Mouse (Mus musculus) MEL (cell line): ENCODE results near the gene Igsf21. TPM values are rescaled to one million over a fixed set of nuclear protein-coding genes. Genes with fewer than 3 reads are reported as not detected.

Experiments
- DNase-seq: peaks from one replicate; pipeline ENCODE4 v3.0.0; 2011; ENCODE audit warnings: low read depth, low spot score
- H3K27ac ChIP-seq: 2 replicates; pipeline ENCODE4 v1.5.1; 2012; ENCODE audit warnings: low read depth, mild to moderate bottlenecking, control low read depth, low read length, moderate library complexity; ENCODE audit not compliant: control insufficient read depth
- H3K27me3 ChIP-seq, 2 experiments: fragments of 150-350 bp in 1 of 2; sonication (generic) in 1 of 2; 2 replicates each; pipeline ENCODE4 v1.6.1; 2012; ENCODE audit warnings: low read length in 2 of 2, mild to moderate bottlenecking in 2 of 2, improper control_type of control experiment in 1 of 2, moderate library complexity in 1 of 2; ENCODE audit not compliant: insufficient read depth in 2 of 2, control insufficient read depth in 1 of 2
- H3K36me3 ChIP-seq, 2 experiments: 2 replicates each; pipeline ENCODE4 v1.6.1; 2012 to 2014; ENCODE audit warnings: low read length in 2 of 2, improper control_type of control experiment in 1 of 2, inconsistent platforms in 1 of 2, mild to moderate bottlenecking in 1 of 2; ENCODE audit not compliant: insufficient read depth in 2 of 2, control insufficient read depth in 1 of 2
- H3K4me1 ChIP-seq, 2 experiments: fragments of 150-350 bp in 1 of 2; sonication (generic) in 1 of 2; 2 replicates each; pipeline ENCODE4 v1.6.1; 2012; ENCODE audit warnings: low read length in 2 of 2, improper control_type of control experiment in 1 of 2, mild to moderate bottlenecking in 1 of 2; ENCODE audit not compliant: insufficient read depth in 2 of 2, control insufficient read depth in 1 of 2
- H3K4me3 ChIP-seq, 2 experiments: fragments of 150-350 bp in 1 of 2; sonication (generic) in 1 of 2; 2 replicates each; pipeline ENCODE4 v1.5.1; 2012; ENCODE audit warnings: low read depth in 2 of 2, low read length in 2 of 2, mild to moderate bottlenecking in 2 of 2, moderate library complexity in 2 of 2, control low read depth in 1 of 2, improper control_type of control experiment in 1 of 2; ENCODE audit not compliant: control insufficient read depth in 1 of 2, insufficient read depth in 1 of 2
- H3K79me2 ChIP-seq: 2 replicates; pipeline ENCODE4 v1.6.1; 2012; ENCODE audit warnings: mild to moderate bottlenecking, low read length, moderate library complexity; ENCODE audit not compliant: control insufficient read depth, poor library complexity, insufficient read depth
- H3K9ac ChIP-seq: 2 replicates; pipeline ENCODE4 v1.6.1; 2012; ENCODE audit warnings: low read depth, mild to moderate bottlenecking, control low read depth, low read length, moderate library complexity; ENCODE audit not compliant: control insufficient read depth, poor library complexity, severe bottlenecking
- H3K9me3 ChIP-seq: fragments of 150-350 bp; sonication (generic); replicated peaks from 2 replicates; pipeline ENCODE4 v1.6.1; 2012; ENCODE audit warnings: mild to moderate bottlenecking, low read length, improper control_type of control experiment, moderate library complexity; ENCODE audit not compliant: insufficient read depth
- CHD2 ChIP-seq: IDR thresholded peaks from 2 replicates; pipeline ENCODE4 v1.6.1; 2011; ENCODE audit warnings: low read length, improper control_type of control experiment
- CTCF ChIP-seq, 3 experiments: IDR thresholded peaks in 2 of 3; conservative IDR thresholded peaks in 1 of 3; 2 replicates each; pipeline ENCODE4 v1.5.1; 2011 to 2012; ENCODE audit warnings: low read length in 3 of 3, low read depth in 2 of 3, mild to moderate bottlenecking in 2 of 3, improper control_type of control experiment in 1 of 3, inconsistent platforms in 1 of 3, mixed read lengths in 1 of 3, moderate library complexity in 1 of 3; ENCODE audit not compliant: control insufficient read depth in 1 of 3, insufficient read depth in 1 of 3, poor library complexity in 1 of 3, severe bottlenecking in 1 of 3
- EP300 ChIP-seq, 2 experiments: IDR thresholded peaks; 2 replicates each; pipeline ENCODE4 v1.6.1; 2011; ENCODE audit warnings: improper control_type of control experiment in 2 of 2, low read length in 2 of 2, low read depth in 1 of 2, mild to moderate bottlenecking in 1 of 2
- ETS1 ChIP-seq: IDR thresholded peaks from 2 replicates; pipeline ENCODE4 v1.6.1; 2012; ENCODE audit warnings: low read depth, mild to moderate bottlenecking, inconsistent platforms, low read length, improper control_type of control experiment, moderate library complexity
- GABPA ChIP-seq: IDR thresholded peaks from 2 replicates; pipeline ENCODE4 v1.6.1; 2012; ENCODE audit warnings: low read depth, mild to moderate bottlenecking, inconsistent platforms, low read length, improper control_type of control experiment, moderate library complexity
- JUND ChIP-seq: IDR thresholded peaks from 2 replicates; pipeline ENCODE4 v1.6.1; 2011; ENCODE audit warnings: low read depth, mild to moderate bottlenecking, improper control_type of control experiment, low read length
- KAT2A ChIP-seq: conservative IDR thresholded peaks from 2 replicates; pipeline ENCODE4 v1.6.1; 2012; ENCODE audit warnings: low read depth, low read length, improper control_type of control experiment, inconsistent platforms
- MAX ChIP-seq: IDR thresholded peaks from 2 replicates; pipeline ENCODE4 v1.6.1; 2011; ENCODE audit warnings: low read length, improper control_type of control experiment
- MYB ChIP-seq: IDR thresholded peaks from 2 replicates; pipeline ENCODE4 v1.6.1; 2011; ENCODE audit warnings: mild to moderate bottlenecking, low read depth, low read length, improper control_type of control experiment
- POLR2AphosphoS2 ChIP-seq: IDR thresholded peaks from 2 replicates; pipeline ENCODE4 v1.6.1; 2011; ENCODE audit warnings: low read length, improper control_type of control experiment
- POLR2AphosphoS5 ChIP-seq: IDR thresholded peaks from 2 replicates; pipeline ENCODE4 v1.6.1; 2012; ENCODE audit warnings: low read depth, borderline replicate concordance, mild to moderate bottlenecking, inconsistent platforms, low read length, moderate library complexity, mixed read lengths
- RCOR1 ChIP-seq: IDR thresholded peaks from 2 replicates; pipeline ENCODE4 v1.6.1; 2012; ENCODE audit warnings: low read depth, mild to moderate bottlenecking, inconsistent platforms, low read length, improper control_type of control experiment
- TBP ChIP-seq: IDR thresholded peaks from 2 replicates; pipeline ENCODE4 v1.8.0; 2011; ENCODE audit warnings: low read depth, low read length, improper control_type of control experiment
- TCF12 ChIP-seq: IDR thresholded peaks from 2 replicates; pipeline ENCODE4 v1.6.1; 2014; ENCODE audit warnings: low read depth, mild to moderate bottlenecking, inconsistent platforms, low read length, improper control_type of control experiment, moderate library complexity
- UBTF ChIP-seq: IDR thresholded peaks from 2 replicates; pipeline ENCODE4 v1.6.1; 2012; ENCODE audit warnings: low read depth, mild to moderate bottlenecking, inconsistent platforms, low read length, improper control_type of control experiment, moderate library complexity, borderline replicate concordance; ENCODE audit not compliant: insufficient read depth
- USF1 ChIP-seq: IDR thresholded peaks from 2 replicates; pipeline ENCODE4 v1.6.1; 2014; ENCODE audit warnings: low read depth, mild to moderate bottlenecking, inconsistent platforms, low read length, improper control_type of control experiment, moderate library complexity
- USF2 ChIP-seq, 2 experiments: IDR thresholded peaks; 2 replicates each; pipeline ENCODE4 v1.6.1; 2011 to 2012; ENCODE audit warnings: improper control_type of control experiment in 2 of 2, low read length in 2 of 2, borderline replicate concordance in 1 of 2, inconsistent platforms in 1 of 2, low read depth in 1 of 2, mild to moderate bottlenecking in 1 of 2; ENCODE audit not compliant: insufficient read depth in 1 of 2
- ZKSCAN1 ChIP-seq: IDR thresholded peaks from 2 replicates; pipeline ENCODE4 v1.6.1; 2012; ENCODE audit warnings: low read depth, mild to moderate bottlenecking, inconsistent platforms, low read length, improper control_type of control experiment, moderate library complexity
- ZNF384 ChIP-seq: IDR thresholded peaks from 2 replicates; pipeline ENCODE4 v1.6.1; 2012; ENCODE audit warnings: low read depth, mild to moderate bottlenecking, inconsistent platforms, low read length, improper control_type of control experiment
- polyA plus RNA-seq, 2 experiments: library from polyadenylated mRNA; stranded (reverse) in 1 of 2; unstranded in 1 of 2; fragments of >175 nt in 1 of 2; fragments of >200 nt in 1 of 2; gene quantifications; 2 replicates each; pipeline versions ENCODE4 v1.2.1 to v1.2.4; 2012; ENCODE audit warnings: low replicate concordance in 2 of 2, low read depth in 1 of 2; ENCODE audit not compliant: insufficient read length in 2 of 2, insufficient read depth in 1 of 2, missing spikeins in 1 of 2
- total RNA-seq: library from RNA; depleted of rRNA; stranded (reverse); fragments of 300-350 nt; gene quantifications from 2 replicates; pipeline ENCODE4 v1.2.3, GENCODE M21; 2012

The Igsf21 gene
- total and polyA plus RNA-seq, 3 experiments, result not detected

DNA sequence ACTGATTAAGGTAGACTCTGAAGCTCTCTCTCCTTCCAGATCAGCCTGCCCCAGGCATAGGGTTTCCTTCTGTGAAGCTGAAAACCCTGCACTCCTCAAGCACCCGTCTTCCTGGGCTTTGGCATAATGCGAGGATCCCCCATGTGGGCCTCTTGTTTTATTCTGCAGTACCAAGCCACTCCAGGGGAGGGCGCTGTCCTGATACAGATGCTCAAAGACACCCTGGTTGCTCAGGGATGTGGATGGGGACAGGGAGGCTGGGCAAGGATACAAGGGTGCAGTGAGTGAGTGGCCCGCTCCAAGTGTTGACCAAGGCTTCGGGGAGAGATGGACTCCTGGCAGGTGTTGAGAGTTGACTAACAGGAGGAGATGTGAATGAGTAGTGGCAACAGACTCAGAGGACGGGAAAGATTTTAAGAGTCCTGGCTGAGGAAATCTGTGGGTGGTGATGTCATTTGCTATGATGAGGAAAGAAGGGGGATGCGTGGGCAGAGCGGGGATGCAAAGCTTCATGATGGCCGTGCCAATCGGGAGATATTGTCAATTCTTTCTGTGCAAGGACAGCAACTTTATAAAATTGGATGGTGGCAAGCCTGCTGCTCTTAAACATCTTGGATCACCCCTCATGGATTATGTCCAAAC, 102.6 kb downstream of the Igsf21 start:
- Histone ChIP-seq H3K4me3 (no peak overlapping the region), H3K4me1 (no peaks in the 10 kb centered on the region), H3K27ac (no peak overlapping the region), H3K9ac (no peak overlapping the region), H3K9me3 (no peaks in the 10 kb centered on the region), H3K79me2 (no peaks in the 10 kb centered on the region), H3K27me3 (no peaks in the 10 kb centered on the region), H3K36me3 (no peaks in the 10 kb centered on the region)
- TF ChIP-seq USF1, result no peak
- no peak for TF ChIP-seq TBP
- 0 out of 6 replicates have a peak, but pooled peaks of 1 of the 3 experiments have one; percentile 6 for TF ChIP-seq CTCF (IDR thresholded peaks at IDR 0.05 in 2 of 3, conservative IDR thresholded peaks at IDR 0.05 in 1 of 3; ENCODE audit: control insufficient read depth in 1 of 3, insufficient read depth in 1 of 3, low read depth in 2 of 3, low read length in 3 of 3, poor library complexity in 1 of 3, severe bottlenecking in 1 of 3)
- DNase-seq, result no peak

- Histone ChIP-seq H3K79me2 (no peaks in the 10 kb centered on the region), H3K4me1 (no peaks in the 10 kb centered on the region), H3K9me3 (no peaks in the 10 kb centered on the region), H3K4me3 (no peak overlapping the region), H3K27me3 (no peaks in the 10 kb centered on the region), H3K36me3 (no peaks in the 10 kb centered on the region), H3K9ac (no peak overlapping the region), H3K27ac (no peak overlapping the region)
- DNase-seq, result peak; percentile 3
- TF ChIP-seq TBP (no peak), RCOR1 (no peak), KAT2A (no peak), POLR2AphosphoS2 (no peak), USF2 (IDR thresholded peaks at IDR 0.05; ENCODE audit: borderline replicate concordance in 1 of 2, insufficient read depth in 1 of 2, low read depth in 1 of 2, low read length in 2 of 2) (no peak), ZNF384 (no peak), USF1 (no peak), TCF12 (no peak), CTCF (IDR thresholded peaks at IDR 0.05 in 2 of 3, conservative IDR thresholded peaks at IDR 0.05 in 1 of 3; ENCODE audit: control insufficient read depth in 1 of 3, insufficient read depth in 1 of 3, low read depth in 2 of 3, low read length in 3 of 3, poor library complexity in 1 of 3, severe bottlenecking in 1 of 3) (no peak), JUND (no peak), UBTF (no peak), GABPA (no peak), ZKSCAN1 (no peak), ETS1 (no peak), POLR2AphosphoS5 (no peak), MAX (no peak), EP300 (IDR thresholded peaks at IDR 0.05; ENCODE audit: low read depth in 1 of 2, low read length in 2 of 2) (no peak), CHD2 (no peak), MYB (no peak)
These were observed 103.4 kb downstream of the Igsf21 start for GRCm38 (mm10) chr4:140143178-140143577.
